Mouse (Mus musculus) cerebellum, adult 9-11 months (tissue): Measurements from ENCODE around the gene Klhdc8b.
A peak's percentile ranks its signal among the peaks of the same experiment; 100 is the strongest.

Experiments
- DNase-seq: peaks from one replicate; pipeline ENCODE4 v3.0.0; 2022

Gene Klhdc8b

DNA sequence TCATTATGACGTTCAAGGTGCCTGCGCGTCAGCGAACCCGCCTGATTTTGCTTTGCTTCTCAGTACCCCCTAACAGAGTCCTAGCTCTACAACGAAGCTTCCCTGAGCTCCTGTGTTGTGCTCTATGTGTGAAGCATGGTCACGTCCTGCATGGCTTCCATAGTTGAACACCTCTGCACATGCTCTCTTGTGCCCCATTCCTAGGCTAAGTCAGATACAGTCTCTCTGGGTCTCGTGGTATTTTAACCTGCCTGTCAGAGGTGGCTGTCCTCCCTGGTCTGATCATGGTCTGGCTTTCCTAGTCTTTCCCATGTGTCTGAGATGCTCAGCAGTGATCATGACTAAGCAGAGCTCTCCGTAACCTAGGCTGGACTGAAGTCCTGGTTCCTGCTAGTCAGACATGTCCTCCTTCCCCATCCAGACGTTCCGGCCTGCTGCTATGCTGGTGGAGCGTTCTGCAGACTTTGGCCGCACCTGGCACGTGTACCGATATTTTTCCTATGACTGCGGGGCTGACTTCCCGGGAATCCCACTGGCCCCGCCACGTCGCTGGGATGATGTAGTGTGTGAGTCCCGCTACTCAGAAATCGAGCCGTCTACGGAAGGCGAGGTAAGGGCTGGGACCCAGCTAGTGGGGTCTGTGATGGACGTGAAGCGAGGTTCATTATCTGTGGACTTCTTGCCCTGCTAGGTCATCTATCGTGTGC is 19.6 kb upstream of the Klhdc8b start:
- no peak for DNase-seq

DNA sequence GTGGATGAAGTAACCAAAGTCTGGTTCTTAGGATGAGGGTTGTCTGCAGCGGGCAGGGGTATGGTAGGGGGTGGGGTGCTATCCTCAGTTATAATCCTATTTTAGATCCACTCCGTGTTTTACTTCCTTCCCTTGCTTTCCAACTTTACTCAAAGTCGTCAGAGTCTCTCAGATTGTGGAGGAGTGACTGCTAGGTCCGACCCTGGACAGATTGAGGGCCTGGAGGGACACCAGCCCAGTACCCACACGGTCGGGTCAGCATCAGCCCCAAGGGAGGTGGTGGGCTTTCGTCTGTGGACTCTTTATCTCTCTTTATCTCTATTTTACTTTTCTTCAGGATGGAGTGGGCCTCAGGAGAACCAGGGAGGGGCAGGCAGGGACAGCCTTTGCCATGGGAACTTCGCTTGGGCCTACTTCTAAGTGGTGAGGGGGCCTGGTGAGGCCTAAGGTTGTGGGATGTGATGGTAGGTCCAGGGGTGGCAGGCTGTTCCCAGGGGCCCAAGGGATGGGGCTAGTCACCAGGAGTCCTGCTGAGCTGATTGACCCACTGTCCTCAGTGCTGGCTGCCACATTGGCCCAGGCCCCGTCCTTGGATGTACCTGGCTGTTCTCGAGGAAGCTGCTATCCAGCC is 18.5 kb upstream of the Klhdc8b start, which contains the start of gene Lamb2:
Lamb2 (plus strand) TSS at position 16 of the 631 bp plus-strand sequence.
- DNase-seq = no peak

DNA sequence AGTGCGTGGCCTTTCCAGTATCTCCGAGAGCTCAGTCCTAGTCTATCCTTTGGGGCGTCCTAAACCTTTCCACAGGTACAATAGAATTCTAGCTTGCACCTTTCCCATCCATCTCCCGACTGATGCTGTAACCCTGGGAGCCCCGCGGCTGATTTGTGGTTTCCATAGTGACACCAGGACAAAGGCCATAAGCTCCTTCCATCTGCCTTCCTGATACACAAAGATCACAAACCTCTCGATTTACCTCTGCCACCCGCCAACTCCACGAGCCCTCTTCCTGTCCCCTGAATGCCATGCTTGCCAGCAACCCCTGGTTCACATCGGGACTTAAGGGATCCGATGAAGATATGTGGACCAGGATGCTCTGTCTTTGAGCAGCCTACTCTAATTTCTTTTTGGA is 17.9 kb upstream of the Klhdc8b start:
- no peak for DNase-seq

DNA sequence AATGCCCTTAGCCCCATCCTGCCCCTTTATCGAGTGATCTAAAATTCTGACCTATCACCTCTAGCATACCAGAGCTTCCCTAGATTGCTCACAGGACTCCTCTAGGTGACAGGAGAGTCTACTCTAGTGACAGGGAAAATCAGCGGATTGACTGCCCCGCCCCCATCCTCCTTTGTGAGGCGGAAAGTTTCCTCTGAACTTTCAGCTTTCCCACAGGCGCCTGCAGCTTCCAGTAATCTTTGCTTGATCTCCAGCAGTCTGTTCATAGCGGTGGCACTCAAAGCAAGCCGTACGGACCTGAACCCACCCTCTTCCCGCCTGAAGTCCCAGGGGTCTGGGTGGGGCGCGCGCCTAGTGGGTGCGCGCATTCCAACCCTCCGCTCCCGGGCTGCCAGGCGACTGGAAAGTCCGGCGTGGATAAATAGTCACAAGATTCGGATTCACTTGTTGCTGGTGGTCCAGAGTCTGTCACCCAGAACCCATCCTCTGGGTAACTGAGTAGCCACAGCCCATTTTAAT is 17.3 kb upstream of the Klhdc8b start:
- DNase-seq = no peak

- no peak for DNase-seq
Observed at GRCm38 (mm10) chr9:108474528-108474927, 13.1 kb upstream of the Klhdc8b start.

DNA sequence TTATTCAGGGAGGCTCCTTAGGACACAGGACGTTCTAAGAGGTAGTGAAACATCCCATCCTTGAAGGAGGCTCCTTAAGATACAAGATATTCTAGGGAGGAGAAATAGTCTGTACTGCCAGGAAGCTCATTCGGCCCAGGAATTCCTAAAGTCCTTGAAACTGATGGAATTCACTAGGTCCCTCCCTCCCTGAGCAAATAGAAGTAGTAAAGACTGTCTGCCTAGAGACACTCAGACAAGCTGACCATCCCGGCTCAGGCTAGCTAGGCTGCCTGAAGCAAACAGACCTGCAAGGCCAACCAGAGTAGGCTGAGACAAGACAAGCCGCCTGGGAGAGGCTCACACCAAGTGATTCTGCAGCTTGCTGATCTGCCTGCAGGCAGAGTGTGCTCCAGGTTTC is 8.5 kb upstream of the Klhdc8b start:
- no peak for DNase-seq

DNA sequence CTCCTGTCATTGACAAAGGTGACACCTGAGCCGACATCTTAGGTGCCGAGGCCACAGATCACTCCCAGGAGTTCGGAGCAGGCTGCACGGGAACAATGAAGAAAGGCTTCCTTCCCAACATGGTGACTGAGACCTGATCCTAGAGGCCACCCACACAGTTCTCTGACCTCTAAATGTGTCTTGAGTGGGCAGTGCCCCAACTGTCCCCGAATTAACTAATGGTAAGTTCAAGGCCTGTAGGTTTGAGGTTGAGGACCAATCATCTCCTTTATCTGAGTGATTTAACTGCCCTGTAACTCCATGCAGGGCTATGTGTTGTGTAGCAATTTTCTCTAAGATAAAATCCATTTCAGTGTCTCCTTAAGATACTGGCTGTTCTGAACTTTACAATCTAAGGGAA is 8.0 kb upstream of the Klhdc8b start:
- DNase-seq = no peak

GRCm38 (mm10) chr9:108466219-108466618 is 4.8 kb upstream of the Klhdc8b start:
- no peak for DNase-seq

DNA sequence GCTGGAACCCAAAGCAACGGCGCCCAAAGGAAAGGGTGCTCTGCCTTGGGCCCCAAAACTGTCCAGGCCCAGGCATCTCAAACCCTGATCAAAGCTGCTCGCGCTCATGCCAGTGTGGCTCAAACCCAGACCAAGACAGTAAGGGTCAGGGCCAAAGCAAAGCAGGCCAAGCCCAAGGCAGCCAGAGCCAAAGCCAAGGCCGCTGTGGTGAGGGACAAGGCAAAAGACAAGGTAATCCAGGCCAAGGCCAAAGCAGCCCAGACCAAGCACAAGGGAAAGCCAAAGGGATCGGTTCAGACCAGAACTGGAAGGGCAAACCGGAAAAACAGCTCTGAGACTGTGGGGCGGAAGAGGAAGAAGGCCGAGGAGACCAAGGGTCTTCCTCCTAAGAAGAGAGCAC is 2.3 kb upstream of the Klhdc8b start:
- DNase-seq = no peak

DNA sequence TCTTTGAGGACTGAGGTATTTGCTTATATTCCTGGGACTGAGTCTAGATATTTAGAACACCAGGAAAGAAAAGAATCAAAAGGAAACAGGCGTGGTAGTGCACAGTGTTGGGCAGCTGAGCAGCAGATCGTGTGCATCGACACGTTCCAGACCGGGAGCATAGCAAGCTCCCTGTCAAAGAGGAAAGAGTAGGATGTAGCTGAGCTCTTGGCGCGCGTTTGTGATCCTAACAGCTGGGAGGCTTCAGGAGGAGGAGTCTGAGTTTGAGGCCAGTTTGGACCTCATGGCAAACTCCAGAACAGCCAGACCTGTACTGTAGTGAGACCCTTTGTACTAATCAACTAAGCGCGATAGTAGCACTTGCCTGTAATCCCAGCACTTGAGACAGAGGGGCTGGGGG is 811 bp upstream of the Klhdc8b start:
- DNase-seq = no peak

DNA sequence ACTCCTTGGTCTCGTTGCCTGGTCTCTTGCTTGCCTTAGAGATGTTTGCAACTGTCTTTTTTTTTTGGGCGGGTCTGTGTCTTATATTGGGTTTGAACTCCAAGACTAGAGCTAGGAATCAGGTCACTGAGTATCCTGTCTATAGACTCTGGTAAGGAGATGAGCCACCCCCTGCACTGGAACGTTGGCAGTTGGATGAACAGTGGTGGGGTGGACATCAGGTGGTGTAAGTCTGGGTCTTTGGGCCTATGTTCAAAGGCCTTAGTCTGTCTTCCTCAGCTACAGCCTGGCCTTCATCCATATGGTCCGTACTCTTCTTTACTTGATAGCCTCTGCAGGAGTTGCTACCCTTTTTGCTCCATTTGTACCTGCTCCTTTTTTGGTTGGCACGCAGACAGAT is 294 bp upstream of the Klhdc8b start:
- DNase-seq = no peak

- peak; percentile 90 for DNase-seq
Observed at GRCm38 (mm10) chr9:108460319-108461178, 832 bp downstream of the Klhdc8b start, which contains the start of gene Ccdc71. Ccdc71 (plus strand) TSS chr9:108460527.

DNA sequence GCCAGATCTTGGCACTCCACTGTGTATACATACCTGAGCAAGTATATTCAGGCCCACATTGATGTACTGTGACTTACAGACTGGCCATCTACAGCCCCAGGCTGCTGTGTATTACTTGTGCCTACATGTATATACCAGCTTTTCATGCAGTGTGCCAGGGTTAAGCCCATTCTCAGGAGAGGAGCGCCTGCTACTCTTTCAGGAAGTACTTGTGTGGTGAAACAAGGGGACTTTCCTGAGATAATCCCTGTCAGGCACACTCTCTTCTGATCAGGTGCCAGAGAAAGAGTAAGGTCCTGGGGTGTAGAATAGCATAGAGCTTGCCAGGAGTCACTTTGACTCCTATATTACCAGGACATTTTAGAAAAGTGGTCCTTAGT is 1.5 kb downstream of the Klhdc8b start:
- DNase-seq = no peak

DNA sequence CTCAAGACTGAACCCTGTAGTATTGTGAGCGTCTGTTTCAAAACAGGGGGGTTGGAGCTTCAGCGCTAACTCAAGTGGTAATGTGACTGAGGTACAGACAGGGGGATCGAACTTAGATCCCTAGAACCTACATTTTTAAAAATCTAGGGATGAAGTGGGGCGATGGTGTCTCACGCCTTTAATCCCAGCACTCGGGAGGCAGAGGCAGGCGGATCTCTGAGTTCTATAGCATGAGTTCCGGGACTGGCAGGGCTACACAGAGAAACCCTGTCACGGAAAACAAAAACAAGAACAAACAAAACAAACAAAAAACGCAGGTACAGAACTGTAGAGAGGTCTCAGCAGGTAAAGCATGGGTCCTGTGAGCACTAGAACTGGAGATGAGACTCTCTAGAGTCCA is 4.4 kb downstream of the Klhdc8b start:
- DNase-seq = no peak

- DNase-seq = no peak
Observed at GRCm38 (mm10) chr9:108455747-108456571, 5.4 kb downstream of the Klhdc8b start.

GRCm38 (mm10) chr9:108454429-108454828 is 7.0 kb downstream of the Klhdc8b start:
- no peak for DNase-seq

DNA sequence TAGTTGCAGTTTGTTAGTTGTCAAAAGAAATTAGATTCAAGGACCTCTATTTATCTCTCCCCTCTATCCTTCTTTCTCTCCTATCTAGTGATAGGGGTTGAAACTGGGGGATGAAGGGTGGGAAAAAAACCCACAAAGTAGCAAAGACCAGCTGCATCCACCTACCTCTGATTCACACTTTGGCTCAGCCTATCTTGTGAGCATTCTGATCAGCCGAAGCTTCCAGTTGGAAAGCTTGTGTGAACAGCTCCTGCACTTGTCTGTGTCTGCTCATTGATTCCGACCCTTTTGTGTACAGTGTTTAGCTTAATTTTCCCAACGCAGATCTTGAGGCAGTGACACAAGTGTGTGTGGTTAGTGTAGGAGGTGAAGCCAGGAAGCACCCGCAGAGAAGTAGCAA is 7.9 kb downstream of the Klhdc8b start:
- DNase-seq = no peak

DNA sequence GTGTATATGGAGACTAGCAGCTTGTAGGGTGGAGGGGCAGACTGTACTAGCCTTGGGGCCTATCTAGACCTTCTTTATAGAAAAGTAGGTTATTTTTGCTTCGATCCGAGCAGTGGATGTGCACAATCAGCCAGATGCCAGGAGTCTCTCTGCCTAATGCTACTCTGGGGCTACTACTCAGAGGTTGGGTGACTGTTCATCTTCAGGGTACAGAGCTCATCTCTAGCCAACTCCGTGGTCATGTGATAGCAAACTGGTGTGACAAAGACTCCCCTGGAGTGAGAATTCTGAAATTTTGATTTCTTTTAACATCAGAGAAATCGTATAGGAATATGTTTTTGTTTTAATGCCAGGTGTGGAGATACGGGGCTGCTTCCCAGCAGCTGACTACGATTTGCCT is 8.5 kb downstream of the Klhdc8b start:
- DNase-seq = no peak

DNA sequence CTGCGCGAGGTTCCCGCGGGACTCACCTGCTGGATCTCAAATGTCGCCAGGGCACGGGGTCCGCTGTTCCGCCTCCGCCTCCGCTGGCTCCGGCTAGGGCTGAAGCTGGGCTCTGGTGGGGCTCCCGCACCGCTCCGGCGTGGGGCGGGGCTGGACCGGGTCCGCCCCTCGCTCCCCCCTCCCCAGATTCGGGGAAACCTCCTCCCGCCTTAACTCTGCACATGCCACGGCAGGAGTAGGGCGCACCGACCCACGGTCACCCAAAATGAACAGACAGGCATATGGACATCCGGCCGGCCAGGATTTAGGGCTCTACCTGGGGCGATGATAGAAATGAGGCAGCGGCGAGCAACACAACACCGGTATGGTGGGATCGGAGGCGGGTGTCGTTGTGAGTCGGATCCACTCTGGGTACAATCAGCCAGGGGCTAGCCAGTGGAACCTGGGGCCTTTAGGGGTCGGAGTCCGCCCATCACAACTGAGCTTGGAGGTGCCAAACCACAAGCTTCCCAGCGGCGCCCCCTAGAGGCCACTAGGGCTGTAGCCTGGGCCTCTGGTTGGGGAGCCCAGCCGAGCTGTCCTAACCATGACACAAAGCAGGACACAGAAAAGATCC is 9.0 kb downstream of the Klhdc8b start:
- DNase-seq = peak; percentile 90

GRCm38 (mm10) chr9:108451519-108452160 is 9.7 kb downstream of the Klhdc8b start:
- DNase-seq = no peak

DNA sequence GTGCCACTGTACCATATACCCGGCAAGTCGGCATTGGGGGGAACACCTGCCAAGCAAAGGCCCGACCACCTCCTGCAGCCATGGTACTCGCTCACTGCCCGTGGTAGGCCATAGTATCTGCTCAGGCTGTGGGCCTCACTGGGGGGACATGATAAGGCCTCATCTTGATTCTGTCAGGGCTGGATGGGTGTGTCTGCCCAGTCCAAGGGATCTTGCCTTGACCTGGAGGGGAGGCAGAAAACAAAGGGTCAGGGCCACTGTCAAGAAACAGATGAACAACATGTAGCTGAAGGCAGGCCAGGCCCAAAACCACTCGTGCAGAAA is 10.2 kb downstream of the Klhdc8b start:
- no peak for DNase-seq
